Mouse (Mus musculus): ENCODE measurements around the gene Fcrlb. TPM values are rescaled to one million over a fixed set of nuclear protein-coding genes. Genes with fewer than 3 reads are reported as not detected.
A peak's percentile ranks its signal among the peaks of the same experiment; 100 is the strongest.

Gene Fcrlb
- polyA plus RNA-seq, 1 experiment from 2014 or later: 0.29 TPM

DNA sequence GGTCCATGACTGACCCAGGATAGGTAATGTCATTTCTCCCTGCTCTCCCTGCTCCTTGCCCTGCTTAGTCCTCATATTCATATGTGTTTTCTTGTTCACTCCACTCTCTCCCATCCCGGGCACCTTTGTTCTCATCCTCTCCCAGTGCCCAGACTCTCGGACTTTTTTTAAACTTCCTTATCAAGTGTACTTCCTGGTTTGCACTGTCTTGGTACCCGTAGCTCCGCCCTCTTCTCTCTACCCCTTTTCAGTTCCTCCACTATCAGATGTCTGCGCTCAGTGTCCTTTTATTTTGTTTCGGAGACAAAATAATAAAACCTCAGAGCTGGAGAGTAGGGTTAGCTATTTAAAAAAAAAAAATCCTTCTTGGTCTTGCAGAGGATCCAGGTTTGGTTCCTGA is 11.7 kb upstream of the Fcrlb start:
- DNase-seq (ENCODE audit: low spot score) (no peak), ATAC-seq (ENCODE audit: insufficient read depth, low FRiP score, low TSS enrichment) (no peak)
- Histone ChIP-seq H3K27ac (ENCODE audit: low read depth, low read length) (no peak overlapping the region), H3K4me3 (ENCODE audit: low read depth, low read length) (no peak overlapping the region), H3K36me3 (ENCODE audit: control insufficient read depth, insufficient read depth, low read length) (no peaks in the 10 kb centered on the region), H3K4me2 (ENCODE audit: low read depth) (no peak overlapping the region), H3K9ac (ENCODE audit: low read length) (no peak overlapping the region), H3K4me1 (ENCODE audit: control insufficient read depth, insufficient read depth, low read length) (no peaks in the 10 kb centered on the region), H3K9me3 (ENCODE audit: control insufficient read depth, low read length) (no peaks in the 10 kb centered on the region), H3K27me3 (ENCODE audit: control insufficient read depth, insufficient read depth, low read length) (no peaks in the 10 kb centered on the region)
- 90% methylated on average over 6 of the region's 6 CpGs for WGBS

GRCm38 (mm10) chr1:170919308-170919707 is 6.6 kb upstream of the Fcrlb start:
- Histone ChIP-seq H3K4me1 (ENCODE audit: control insufficient read depth, insufficient read depth, low read length) (no peaks in the 10 kb centered on the region), H3K36me3 (ENCODE audit: control insufficient read depth, insufficient read depth, low read length) (no peaks in the 10 kb centered on the region), H3K4me3 (ENCODE audit: low read depth, low read length) (no peak overlapping the region), H3K9me3 (ENCODE audit: control insufficient read depth, low read length) (no peaks in the 10 kb centered on the region), H3K9ac (ENCODE audit: low read length) (no peak overlapping the region), H3K4me2 (ENCODE audit: low read depth) (no peak overlapping the region), H3K27me3 (ENCODE audit: control insufficient read depth, insufficient read depth, low read length) (no peaks in the 10 kb centered on the region), H3K27ac (ENCODE audit: low read depth, low read length) (no peak overlapping the region)
- ATAC-seq (ENCODE audit: insufficient read depth, low FRiP score, low TSS enrichment) (no peak), DNase-seq (ENCODE audit: low spot score) (no peak)
- 93% methylated on average over 8 of the region's 8 CpGs for WGBS

GRCm38 (mm10) chr1:170915657-170916056 is 2.9 kb upstream of the Fcrlb start:
- H3K9ac ChIP-seq (ENCODE audit: low read length): no peak overlapping the region
- H3K27ac ChIP-seq (ENCODE audit: low read depth, low read length): no peak overlapping the region
- DNase-seq (ENCODE audit: low spot score) (no peak), ATAC-seq (ENCODE audit: insufficient read depth, low FRiP score, low TSS enrichment) (no peak)
- no peak overlapping the region for H3K4me2 ChIP-seq (ENCODE audit: low read depth)
- no peaks in the 10 kb centered on the region for H3K36me3 ChIP-seq (ENCODE audit: control insufficient read depth, insufficient read depth, low read length)
- WGBS: 87% methylated on average over 5 of the region's 5 CpGs
- H3K27me3 ChIP-seq (ENCODE audit: control insufficient read depth, insufficient read depth, low read length): no peaks in the 10 kb centered on the region
- no peaks in the 10 kb centered on the region for H3K4me1 ChIP-seq (ENCODE audit: control insufficient read depth, insufficient read depth, low read length)
- H3K4me3 ChIP-seq (ENCODE audit: low read depth, low read length): no peak overlapping the region
- no peaks in the 10 kb centered on the region for H3K9me3 ChIP-seq (ENCODE audit: control insufficient read depth, low read length)

DNA sequence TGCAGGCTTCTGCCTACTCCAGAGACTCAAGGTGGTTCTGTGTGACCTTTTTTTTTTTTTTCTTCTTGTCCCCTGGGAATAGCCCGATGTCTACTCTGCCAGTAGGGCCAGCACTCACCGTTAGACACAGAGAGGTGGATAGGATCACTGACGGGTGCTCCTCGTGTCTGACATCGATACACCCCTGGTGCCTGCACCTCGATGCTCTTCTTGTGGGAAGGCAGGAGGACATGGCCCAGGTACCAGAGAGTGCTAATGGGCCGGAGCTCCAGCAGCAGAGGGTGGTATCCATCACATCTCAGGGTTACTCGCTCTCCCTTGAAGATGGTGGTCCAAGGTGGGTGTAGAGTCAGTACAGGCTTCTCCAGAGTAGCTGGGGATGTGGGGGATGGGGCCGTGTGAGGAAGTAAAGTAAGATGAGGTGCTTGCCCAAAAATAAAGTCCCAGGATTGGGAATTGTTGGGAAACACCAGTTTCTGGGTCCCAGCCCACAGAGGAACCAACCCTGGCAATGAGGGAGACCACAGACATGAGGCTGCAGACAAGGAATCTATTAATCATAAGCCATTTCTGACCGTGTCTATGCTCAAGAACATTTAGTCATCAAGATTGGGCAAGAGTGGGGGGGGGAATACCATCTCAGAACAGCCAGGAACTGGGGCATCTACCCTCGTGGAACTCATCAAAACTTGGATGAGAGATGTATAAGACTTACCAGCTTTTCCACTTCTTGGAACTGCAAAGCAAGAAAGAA is 657 bp downstream of the Fcrlb start:
- H3K27me3 ChIP-seq (ENCODE audit: control insufficient read depth, insufficient read depth, low read length): peaks cover 26% of the 10 kb centered on the region
- 82% methylated on average over 11 of the region's 11 CpGs for WGBS
- H3K36me3 ChIP-seq (ENCODE audit: control insufficient read depth, insufficient read depth, low read length): no peaks in the 10 kb centered on the region
- no peaks in the 10 kb centered on the region for H3K9me3 ChIP-seq (ENCODE audit: control insufficient read depth, low read length)
- H3K27ac ChIP-seq (ENCODE audit: low read depth, low read length): no peak overlapping the region
- DNase-seq (ENCODE audit: low spot score) (no peak), ATAC-seq (ENCODE audit: insufficient read depth, low FRiP score, low TSS enrichment) (no peak)
- H3K4me2 ChIP-seq (ENCODE audit: low read depth): no peak overlapping the region
- H3K4me3 ChIP-seq (ENCODE audit: low read depth, low read length): no peak overlapping the region
- no peak overlapping the region for H3K9ac ChIP-seq (ENCODE audit: low read length)
- H3K4me1 ChIP-seq (ENCODE audit: control insufficient read depth, insufficient read depth, low read length): peaks cover 6% of the 10 kb centered on the region; the same call in 1 of the 2 replicates

DNA sequence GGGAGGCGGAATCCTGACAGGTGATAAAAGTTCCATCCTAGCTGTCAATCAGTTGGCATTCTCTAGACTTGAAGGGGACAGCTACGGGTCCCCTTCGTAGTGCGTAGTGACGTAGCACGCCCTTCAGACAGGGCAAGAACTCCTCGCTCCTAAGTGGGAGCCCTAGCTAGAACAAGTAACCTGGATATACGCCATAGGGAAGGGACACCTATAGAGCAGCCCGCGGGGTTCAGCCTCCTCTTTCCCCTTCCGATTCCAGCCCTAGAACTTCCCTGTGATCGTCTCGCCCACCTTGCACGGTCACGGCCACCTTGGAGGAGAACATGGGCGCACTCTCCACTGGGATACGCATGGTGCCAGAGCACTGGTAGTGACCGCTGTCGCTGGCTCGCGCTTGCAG is 4.4 kb downstream of the Fcrlb start:
- Histone ChIP-seq H3K27ac (ENCODE audit: low read depth, low read length) (no peak overlapping the region), H3K36me3 (ENCODE audit: control insufficient read depth, insufficient read depth, low read length) (no peaks in the 10 kb centered on the region), H3K4me3 (ENCODE audit: low read depth, low read length) (peak overlapping the region; percentile 58), H3K4me2 (ENCODE audit: low read depth) (peak overlapping the region; percentile 96), H3K9ac (ENCODE audit: low read length) (no peak overlapping the region), H3K27me3 (ENCODE audit: control insufficient read depth, insufficient read depth, low read length) (peaks cover 35% of the 10 kb centered on the region), H3K4me1 (ENCODE audit: control insufficient read depth, insufficient read depth, low read length) (peaks cover 6% of the 10 kb centered on the region; the same call in 1 of the 2 replicates), H3K9me3 (ENCODE audit: control insufficient read depth, low read length) (no peaks in the 10 kb centered on the region)
- DNase-seq (ENCODE audit: low spot score) (peak; percentile 49), ATAC-seq (ENCODE audit: insufficient read depth, low FRiP score, low TSS enrichment) (peak; percentile 45; the same call in 1 of the 2 replicates)
- WGBS: 2% methylated on average over 21 of the region's 21 CpGs

- Histone ChIP-seq H3K36me3 (ENCODE audit: control insufficient read depth, insufficient read depth, low read length) (no peaks in the 10 kb centered on the region), H3K4me1 (ENCODE audit: control insufficient read depth, insufficient read depth, low read length) (peaks cover 6% of the 10 kb centered on the region; the same call in 1 of the 2 replicates), H3K27ac (ENCODE audit: low read depth, low read length) (no peak overlapping the region), H3K4me3 (ENCODE audit: low read depth, low read length) (peak overlapping the region; percentile 58), H3K9ac (ENCODE audit: low read length) (peak overlapping the region; percentile 54), H3K27me3 (ENCODE audit: control insufficient read depth, insufficient read depth, low read length) (peaks cover 35% of the 10 kb centered on the region), H3K9me3 (ENCODE audit: control insufficient read depth, low read length) (no peaks in the 10 kb centered on the region), H3K4me2 (ENCODE audit: low read depth) (peak overlapping the region; percentile 96)
- WGBS: under 1% methylated on average over 71 of the region's 71 CpGs
- ATAC-seq (ENCODE audit: insufficient read depth, low FRiP score, low TSS enrichment) (peak; percentile 67), DNase-seq (ENCODE audit: low spot score) (peak; percentile 58)
These were observed 5.1 kb downstream of the Fcrlb start for GRCm38 (mm10) chr1:170907456-170908191.

GRCm38 (mm10) chr1:170907111-170907455 is 5.7 kb downstream of the Fcrlb start:
- no peaks in the 10 kb centered on the region for H3K36me3 ChIP-seq (ENCODE audit: control insufficient read depth, insufficient read depth, low read length)
- no peak overlapping the region for H3K27ac ChIP-seq (ENCODE audit: low read depth, low read length)
- 17% methylated on average over 11 of the region's 11 CpGs for WGBS
- H3K4me2 ChIP-seq (ENCODE audit: low read depth): peak overlapping the region; percentile 96
- H3K4me1 ChIP-seq (ENCODE audit: control insufficient read depth, insufficient read depth, low read length): peaks cover 6% of the 10 kb centered on the region; the same call in 1 of the 2 replicates
- peak overlapping the region; percentile 54 for H3K9ac ChIP-seq (ENCODE audit: low read length)
- DNase-seq (ENCODE audit: low spot score) (peak; percentile 45), ATAC-seq (ENCODE audit: insufficient read depth, low FRiP score, low TSS enrichment) (no peak)
- H3K27me3 ChIP-seq (ENCODE audit: control insufficient read depth, insufficient read depth, low read length): peaks cover 35% of the 10 kb centered on the region
- H3K4me3 ChIP-seq (ENCODE audit: low read depth, low read length): peak overlapping the region; percentile 58
- no peaks in the 10 kb centered on the region for H3K9me3 ChIP-seq (ENCODE audit: control insufficient read depth, low read length)

DNA sequence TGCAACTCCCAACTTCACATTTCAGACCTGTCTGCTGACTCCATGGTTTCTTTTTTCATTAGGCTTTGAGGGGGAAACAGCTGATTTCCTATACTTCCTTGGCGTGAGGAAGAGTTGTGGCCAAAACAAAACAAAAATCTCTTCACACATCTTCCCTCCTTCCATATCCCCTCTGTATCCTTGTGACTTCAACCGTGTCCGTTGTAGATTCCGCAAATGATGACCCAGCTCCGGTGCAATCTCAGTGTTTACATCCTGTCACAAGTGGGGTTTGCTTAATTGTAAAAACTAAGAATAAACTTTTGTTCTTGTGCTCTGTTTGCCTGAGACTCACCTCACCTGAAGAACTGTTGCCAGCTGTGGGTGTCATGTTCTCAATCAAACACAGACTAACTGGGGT is 9.3 kb downstream of the Fcrlb start:
- H3K4me3 ChIP-seq (ENCODE audit: low read depth, low read length): no peak overlapping the region
- no peak overlapping the region for H3K4me2 ChIP-seq (ENCODE audit: low read depth)
- H3K4me1 ChIP-seq (ENCODE audit: control insufficient read depth, insufficient read depth, low read length): peaks cover 5% of the 10 kb centered on the region; the same call in 1 of the 2 replicates
- H3K9me3 ChIP-seq (ENCODE audit: control insufficient read depth, low read length): no peaks in the 10 kb centered on the region
- WGBS: 81% methylated on average over 5 of the region's 5 CpGs
- H3K9ac ChIP-seq (ENCODE audit: low read length): no peak overlapping the region
- no peak for ATAC-seq (ENCODE audit: insufficient read depth, low FRiP score, low TSS enrichment)
- no peak for DNase-seq (ENCODE audit: low spot score)
- no peaks in the 10 kb centered on the region for H3K36me3 ChIP-seq (ENCODE audit: control insufficient read depth, insufficient read depth, low read length)
- H3K27me3 ChIP-seq (ENCODE audit: control insufficient read depth, insufficient read depth, low read length): peaks cover 23% of the 10 kb centered on the region
- H3K27ac ChIP-seq (ENCODE audit: low read depth, low read length): no peak overlapping the region
